In genomic region chr14:78725976-78726375, GRCm38 (mm10) we compare ENCODE assay signal across 9 mouse cellular contexts. TPM values are rescaled to one million over a fixed set of nuclear protein-coding genes. Genes with fewer than 3 reads are reported as not detected.
DNase-seq lines count a peak whose midpoint lies in the region; ATAC-seq lines count a peak whose summit lies in the region.
"Had no signal": no experiment of that assay in that cellular context is flagged by ENCODE, and none has a peak within 500 bp of the region (broad histone marks: within the 10 kb centered on the region; RNA-seq: fewer than 3 reads in every experiment).

No protein-coding gene starts in this region.

- H3K4me1 ChIP-seq in liver, embryonic 12.5 days = peaks cover 25% of the 10 kb centered on the region
- peaks cover 4% of the 10 kb centered on the region for H3K4me1 ChIP-seq in stomach, embryonic 16.5 days (ENCODE audit: control insufficient read depth, insufficient read depth, low read length)

- peak overlapping the region; percentile 72 for H3K4me3 ChIP-seq in liver, embryonic 12.5 days
- H3K4me3 ChIP-seq in stomach, embryonic 16.5 days (replicated peaks; ENCODE audit: low read length) = peak overlapping the region; percentile 69

- peak overlapping the region; percentile 71; the same call in 1 of the 2 replicates for H3K9ac ChIP-seq in liver, embryonic 12.5 days
- no peak overlapping the region for H3K9ac ChIP-seq in stomach, embryonic 16.5 days (ENCODE audit: low read length)

- peak; percentile 42 for DNase-seq in embryo, embryonic 11 days
- no peak for DNase-seq in embryo, embryonic 9.5 days (ENCODE audit: extremely low spot score)
- peak; percentile 17 for DNase-seq in retina, postnatal 1 day
- DNase-seq in retina, embryonic 14.5 days (ENCODE audit: low spot score) = no peak
- no peak for DNase-seq in frontal cortex, postnatal 25 days (ENCODE audit: low spot score in 2 of 2)
- no peak for DNase-seq in layer of hippocampus, postnatal 10 days (ENCODE audit: low spot score in 2 of 2)
- DNase-seq: adrenal gland, adult 8-10 months had no signal

- no peaks in the 10 kb centered on the region for H3K9me3 ChIP-seq in liver, embryonic 12.5 days (replicated peaks)
- H3K9me3 ChIP-seq in stomach, embryonic 16.5 days (replicated peaks; ENCODE audit: control insufficient read depth, low read length) = no peaks in the 10 kb centered on the region

- peak overlapping the region; percentile 98 for H3K4me2 ChIP-seq in liver, embryonic 12.5 days
- H3K4me2 ChIP-seq in stomach, embryonic 16.5 days (ENCODE audit: low read depth, low read length) = peak overlapping the region; percentile 94

- 38% methylated on average over 13 of the region's 13 CpGs for WGBS in liver, embryonic 12.5 days (ENCODE audit: insufficient replicate concordance)
- 36% methylated on average over 13 of the region's 13 CpGs for WGBS in stomach, embryonic 16.5 days

- no peak for ATAC-seq in liver, embryonic 12.5 days
- no peak for ATAC-seq in stomach, embryonic 16.5 days (ENCODE audit: insufficient read depth, low FRiP score)

- H3K27ac ChIP-seq in liver, embryonic 12.5 days = no peak overlapping the region
- H3K27ac ChIP-seq in stomach, embryonic 16.5 days (ENCODE audit: low read length) = no peak overlapping the region

- H3K27me3 ChIP-seq in liver, embryonic 12.5 days (replicated peaks) = peaks cover 34% of the 10 kb centered on the region
- no peaks in the 10 kb centered on the region for H3K27me3 ChIP-seq in stomach, embryonic 16.5 days (ENCODE audit: control insufficient read depth, insufficient read depth, low read length)

- no peaks in the 10 kb centered on the region for H3K36me3 ChIP-seq in liver, embryonic 12.5 days
- no peaks in the 10 kb centered on the region for H3K36me3 ChIP-seq in stomach, embryonic 16.5 days (ENCODE audit: control insufficient read depth, insufficient read depth, low read length)

RNA-seq across cellular contexts. Expression of gene Dgkh, which starts 6.6 kb away (rescaled TPM):
- polyA plus RNA-seq in liver, embryonic 12.5 days (2016; fragmentation: Nextera tagmentation; extraction: Ambion mirVana) = 1.2 TPM in 2 replicates
- polyA plus RNA-seq in stomach, embryonic 16.5 days (2015; fragmentation: Nextera tagmentation; extraction: Ambion mirVana) = 1.5 TPM in 2 replicates
- 10 to 100 TPM; 62.3 to 63.5 TPM for total RNA-seq in layer of hippocampus, postnatal 10 days (2021)

Comparison
In these comparisons a context has a peak if more than half of its experiments do, and no peak if none do; other contexts are left out.
1. DNase-seq: peak in embryo, embryonic 11 days (single experiment) and retina, postnatal 1 day (single experiment); none in embryo, embryonic 9.5 days (single experiment), retina, embryonic 14.5 days (single experiment), frontal cortex, postnatal 25 days (0 of 2) and layer of hippocampus, postnatal 10 days (0 of 2).